Mouse (Mus musculus) stomach, postnatal 0 days (tissue): ENCODE results near the gene Akap8.

Experiments used
- CTCF ChIP-seq: IDR thresholded peaks from 2 replicates; pipeline ENCODE4 v1.5.1; 2016; ENCODE audit warnings: antibody characterized with exemption, low read depth, mild to moderate bottlenecking, moderate library complexity
- EP300 ChIP-seq: optimal IDR thresholded peaks from 2 replicates; pipeline ENCODE3; 2016; ENCODE audit warnings: antibody characterized with exemption

DNA sequence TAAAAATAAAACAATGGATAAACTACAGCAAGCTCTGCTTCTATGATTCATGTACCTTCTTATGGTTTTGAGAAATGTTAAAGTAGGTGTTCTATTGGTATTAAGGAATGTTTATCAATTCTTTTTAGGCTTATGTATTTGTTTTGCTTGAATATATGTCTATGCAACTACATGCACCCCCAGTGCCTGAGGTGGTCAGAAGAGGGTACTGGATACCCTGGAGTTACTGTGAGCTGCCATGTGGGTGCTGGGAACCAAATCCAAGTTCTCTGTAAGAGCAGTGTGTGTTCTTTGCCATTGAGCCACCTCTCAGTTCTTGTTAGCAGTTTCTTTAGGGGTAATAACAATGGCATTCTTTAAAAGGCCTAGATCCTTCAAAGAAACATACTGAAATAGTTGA lies 30.7 kb upstream of the Akap8 start:
- TF ChIP-seq CTCF = no peak
- TF ChIP-seq EP300 = no peak
